Mouse (Mus musculus): ENCODE results near the gene Il9r.
A peak's percentile ranks its signal among the peaks of the same experiment; 100 is the strongest.

Il9r gene

GRCm38 (mm10) chr11:32200075-32200601, at the start of gene Il9r:
Gene Il9r, minus strand, starts transcription at chr11:32200279.
- no peak for DNase-seq

GRCm38 (mm10) chr11:32248350-32248749, 48.3 kb upstream of the Il9r start:
- no peak for DNase-seq

DNA sequence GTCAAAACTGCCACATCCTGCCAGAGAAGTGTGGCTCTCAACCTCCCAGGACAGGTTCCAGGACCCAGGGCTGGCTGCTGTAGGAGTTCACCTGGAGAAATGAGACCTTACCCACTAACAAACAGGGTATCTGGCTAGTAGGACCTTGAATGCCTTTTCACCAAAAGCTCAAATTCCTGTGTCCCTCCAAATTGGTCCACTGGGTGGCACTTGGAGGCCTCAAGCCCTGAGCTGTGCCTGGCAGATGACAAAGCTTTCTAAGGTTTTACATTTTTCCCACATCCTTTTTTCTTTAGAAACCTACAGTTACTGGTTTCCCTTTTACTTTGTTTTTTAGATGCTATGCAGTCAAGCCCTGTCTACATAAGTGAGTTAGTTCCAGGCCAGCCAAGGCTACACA, 47.0 kb upstream of the Il9r start:
- no peak for DNase-seq

- no peak for DNase-seq
Measured at GRCm38 (mm10) chr11:32245614-32246013, 45.5 kb upstream of the Il9r start.

GRCm38 (mm10) chr11:32244617-32245016, 44.5 kb upstream of the Il9r start:
- DNase-seq, result no peak

DNA sequence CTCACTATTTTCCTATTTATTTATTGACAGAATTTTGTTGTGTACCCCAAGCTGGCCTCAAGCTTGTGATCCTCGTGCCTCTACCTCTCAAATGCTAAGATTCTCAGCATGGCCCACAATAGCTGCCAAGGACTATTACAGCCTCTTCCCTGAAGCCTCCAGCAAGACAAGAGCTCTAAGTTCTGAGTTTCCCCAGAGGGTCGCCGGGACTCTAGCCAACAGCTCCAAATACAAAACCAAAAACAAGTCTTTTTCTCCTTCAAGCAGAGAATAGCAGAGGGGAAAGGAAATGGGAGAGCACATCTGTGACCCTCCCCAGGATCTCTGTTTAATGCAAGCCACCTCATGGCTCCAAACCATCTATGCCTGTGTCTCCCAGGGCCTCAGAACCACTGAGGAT, 44.0 kb upstream of the Il9r start:
- DNase-seq, result no peak

DNA sequence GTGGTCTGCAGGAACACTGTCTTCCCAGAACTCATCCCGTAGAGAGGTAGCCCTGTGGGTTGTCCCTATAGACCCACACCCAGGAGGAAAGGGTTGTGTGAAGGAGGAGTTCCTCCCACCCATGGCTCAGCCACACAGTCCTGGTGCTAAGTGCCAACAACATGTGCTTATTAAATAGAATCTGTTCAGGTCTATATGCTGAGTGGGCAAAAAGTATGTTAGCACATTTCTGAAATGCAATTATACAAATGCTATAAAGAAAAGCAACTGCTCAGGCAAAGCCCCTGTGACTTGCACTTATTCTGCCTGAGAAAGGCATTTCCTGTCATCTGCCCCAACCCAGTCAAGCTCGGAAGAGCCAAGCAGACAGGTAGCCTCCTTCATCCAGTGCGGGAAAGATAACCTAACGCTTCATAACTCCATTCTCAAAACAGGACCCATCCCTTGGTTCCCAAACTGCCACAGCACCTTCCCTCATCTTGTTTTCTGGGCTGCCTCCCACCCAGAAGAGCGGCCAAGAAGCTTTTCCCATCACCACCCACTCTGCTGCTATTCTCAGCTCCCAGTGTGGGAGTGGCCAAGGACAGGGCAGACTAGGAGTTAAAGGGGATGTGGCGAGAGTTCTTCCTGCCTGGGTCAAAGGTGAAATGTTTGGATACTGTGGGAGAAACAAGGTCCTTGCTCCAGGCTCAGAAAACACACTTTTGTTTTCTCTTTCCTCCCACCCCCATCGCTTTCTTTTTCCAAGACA, 43.3 kb upstream of the Il9r start:
- no peak for DNase-seq

- no peak for DNase-seq
Measured at GRCm38 (mm10) chr11:32242209-32242608, 42.1 kb upstream of the Il9r start.

- DNase-seq, result no peak
Measured at GRCm38 (mm10) chr11:32241391-32241790, 41.3 kb upstream of the Il9r start.

DNA sequence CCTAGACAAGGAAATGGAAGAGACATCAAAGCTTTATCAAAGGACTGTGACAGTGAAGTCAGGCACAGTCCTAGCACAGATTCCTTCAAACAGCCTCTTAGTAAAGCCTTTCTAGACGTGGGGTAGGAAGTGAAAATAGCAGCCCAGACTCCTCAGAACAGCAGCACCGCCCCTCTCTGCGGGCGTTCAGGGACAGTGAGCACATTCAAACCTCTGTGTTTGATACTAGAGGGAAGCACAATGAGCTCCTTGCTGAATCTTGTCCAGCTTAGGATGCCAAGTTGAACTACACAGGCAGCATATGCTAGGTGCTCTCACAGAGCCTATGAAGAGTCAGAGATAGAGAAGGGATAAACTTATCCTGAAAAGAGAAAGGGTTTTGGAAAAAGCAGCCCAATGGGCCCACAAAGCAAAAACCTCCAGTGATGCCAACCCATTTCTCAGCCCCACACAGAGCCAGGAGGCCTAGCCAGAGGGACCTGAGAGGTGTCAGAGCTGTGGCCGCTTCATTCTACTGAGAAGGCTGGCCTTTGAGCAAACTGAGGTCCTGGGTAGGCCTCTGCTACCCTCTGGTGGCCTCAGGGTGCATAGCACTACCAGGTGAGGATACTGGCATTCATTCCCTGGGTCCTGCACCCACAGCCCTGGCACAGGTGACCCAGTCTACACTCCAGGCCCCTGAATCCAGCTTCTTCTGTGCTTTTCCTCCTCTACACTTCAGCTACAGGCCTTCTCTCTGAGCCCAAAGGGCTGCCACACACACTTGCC, 38.2 kb upstream of the Il9r start:
- peak; percentile 70 to 77 for DNase-seq

DNA sequence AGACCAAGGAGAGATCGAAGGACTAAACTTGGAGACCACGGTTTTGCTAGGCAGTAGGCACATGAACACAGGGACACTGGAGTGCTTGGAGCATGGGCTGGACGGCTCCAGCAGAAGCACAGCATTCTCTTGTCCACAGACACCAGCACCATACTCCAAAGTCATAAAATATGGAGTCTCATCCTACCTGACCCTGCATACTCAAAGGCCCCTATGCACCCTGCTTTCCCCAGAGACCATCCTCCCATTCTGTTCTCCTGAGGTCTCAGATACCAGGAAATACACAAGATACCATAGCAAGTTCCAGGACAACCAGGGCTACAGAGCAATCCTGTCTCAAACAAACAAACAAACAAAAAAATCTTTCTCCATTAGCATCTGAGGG, 37.3 kb upstream of the Il9r start:
- DNase-seq, result no peak

GRCm38 (mm10) chr11:32236712-32237410, 36.8 kb upstream of the Il9r start:
- DNase-seq, result peak in 1 of 2 experiments; percentile 41

GRCm38 (mm10) chr11:32236132-32236531, 36.1 kb upstream of the Il9r start:
- no peak for DNase-seq

- peak; percentile 47 to 53 for DNase-seq
Measured at GRCm38 (mm10) chr11:32235646-32236045, 35.6 kb upstream of the Il9r start.

DNA sequence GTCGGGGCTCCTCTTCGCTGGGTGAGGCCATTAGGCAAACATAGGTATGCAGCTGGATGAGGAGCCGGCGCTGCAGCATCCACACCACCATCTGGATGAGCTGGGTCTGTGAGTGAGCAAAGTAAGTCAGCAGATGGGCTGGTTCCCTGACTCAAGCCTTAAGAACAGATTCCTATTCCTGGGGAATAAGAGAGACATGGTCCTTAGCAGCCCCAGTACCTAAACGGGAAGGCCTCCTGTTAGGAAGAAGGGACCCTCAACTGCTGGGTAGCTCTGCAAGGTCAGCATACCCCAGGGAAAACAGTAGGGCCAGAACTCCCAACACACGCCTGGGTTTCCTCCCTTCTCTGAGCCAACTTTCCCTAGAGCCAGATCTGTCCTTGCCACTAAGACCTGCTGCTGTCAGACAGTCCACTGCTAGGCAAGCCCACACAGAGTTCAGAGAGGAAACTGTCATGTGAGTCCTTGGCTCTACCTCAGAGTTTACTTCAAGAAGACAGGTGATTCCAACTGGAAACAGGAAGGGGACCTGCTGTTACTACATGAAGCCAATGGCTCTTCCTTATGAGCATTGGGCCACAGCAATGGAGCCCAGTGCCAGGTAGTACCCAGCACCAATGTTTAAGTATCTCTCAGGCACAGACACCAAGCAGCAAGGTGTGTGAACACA, 34.9 kb upstream of the Il9r start:
- DNase-seq, result no peak

DNA sequence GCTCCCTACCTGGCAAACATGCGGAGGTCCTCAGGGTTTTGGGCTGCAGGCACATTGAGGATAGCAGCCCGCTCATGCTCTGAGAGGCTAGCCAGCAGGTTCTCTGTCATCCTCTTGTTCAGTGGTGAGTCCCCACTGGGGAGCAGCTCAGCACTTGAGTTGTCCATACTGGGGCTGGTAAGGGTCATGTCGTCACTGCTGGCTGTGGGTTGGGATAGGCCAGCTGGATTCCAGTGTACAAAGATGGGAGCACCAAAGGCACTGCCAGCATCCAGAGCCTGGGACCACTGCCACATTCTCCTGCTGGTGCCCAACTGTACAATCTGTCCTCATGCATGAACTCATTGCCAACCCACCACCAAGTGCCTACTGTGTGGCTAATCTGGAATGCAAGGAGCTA, 33.8 kb upstream of the Il9r start:
- no peak for DNase-seq

DNA sequence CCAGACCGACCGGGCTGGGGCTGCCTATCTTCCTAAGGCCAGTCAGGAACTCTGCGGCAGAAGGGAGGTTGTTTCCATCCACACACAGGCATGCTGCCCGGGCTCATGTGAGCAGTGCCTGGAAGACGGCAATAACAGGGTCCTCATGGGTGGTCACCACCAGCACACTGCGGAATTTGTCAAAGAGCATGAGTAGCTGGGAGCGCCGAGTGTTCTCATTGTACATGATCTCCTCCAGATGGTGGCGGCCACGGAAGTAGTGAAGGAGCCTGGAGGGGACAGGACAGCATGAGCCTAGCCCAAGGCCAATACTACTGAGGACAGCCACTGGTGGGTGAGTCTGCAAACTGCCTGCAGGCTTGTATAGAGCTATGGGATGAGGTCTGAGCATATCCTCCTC, 32.8 kb upstream of the Il9r start:
- DNase-seq, result no peak

DNA sequence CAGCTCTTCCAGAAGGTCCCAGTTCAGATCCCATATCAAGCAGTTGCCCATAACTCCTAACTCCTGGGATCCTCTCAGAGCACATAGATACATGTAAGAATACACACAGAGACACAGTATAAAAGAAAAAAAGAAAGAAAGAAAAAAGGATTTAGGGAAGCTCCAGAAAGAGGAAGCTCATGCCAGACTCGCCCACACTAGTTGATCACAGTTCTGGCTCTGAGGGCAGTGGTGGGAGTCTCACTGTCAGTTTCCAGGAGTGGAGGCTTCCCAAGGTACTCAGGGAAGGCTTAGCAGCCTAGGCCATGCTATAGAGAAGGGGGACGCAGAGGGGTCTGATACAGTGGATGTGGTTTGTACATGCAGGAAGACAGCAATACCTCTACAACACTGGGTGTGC, 31.0 kb upstream of the Il9r start:
- DNase-seq, result no peak

GRCm38 (mm10) chr11:32230220-32230619, 30.1 kb upstream of the Il9r start:
- peak in 1 of 2 experiments; percentile 24 for DNase-seq

GRCm38 (mm10) chr11:32228292-32228845, 28.3 kb upstream of the Il9r start:
- no peak for DNase-seq

DNA sequence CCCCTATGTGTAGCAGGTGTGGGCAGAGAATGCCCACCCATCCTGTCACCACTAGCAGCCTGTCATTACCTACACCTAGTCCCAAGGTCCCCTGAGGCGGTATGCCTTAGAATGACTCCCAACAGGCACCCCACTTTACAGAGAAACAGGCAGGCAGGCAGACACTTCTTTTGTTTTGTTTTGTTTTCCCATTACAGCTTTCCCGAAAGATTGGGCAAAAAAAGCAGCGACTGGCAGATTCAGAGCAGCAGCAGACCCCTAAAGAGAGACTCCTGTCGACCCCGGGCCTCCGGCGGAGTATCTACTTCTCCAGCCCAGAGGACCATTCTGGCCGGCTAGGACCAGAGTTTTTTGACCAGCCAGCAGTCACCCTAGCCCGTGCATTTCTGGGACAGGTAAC, 27.5 kb upstream of the Il9r start:
- no peak for DNase-seq

GRCm38 (mm10) chr11:32227041-32227440, 27.0 kb upstream of the Il9r start:
- DNase-seq, result no peak

Measured in lung, adult 18-20 months (tissue).